Mouse (Mus musculus) fat pad, adult 2 months (tissue): ENCODE data around the gene Tcap.

Experiments used
- DNase-seq: peaks from one replicate; pipeline ENCODE4 v3.0.0-alpha.2; 2011; ENCODE audit warnings: low read depth, low spot score; ENCODE audit errors: extremely low read depth

Gene Tcap

GRCm38 (mm10) chr11:98408872-98409271 is 25.3 kb downstream of the Tcap start:
- DNase-seq, result no peak

GRCm38 (mm10) chr11:98409341-98409822 is 25.8 kb downstream of the Tcap start:
- no peak for DNase-seq

GRCm38 (mm10) chr11:98412273-98412796 is 28.7 kb downstream of the Tcap start, which contains the start of gene Erbb2:
TSS of gene Erbb2 (plus strand) at chr11:98412470.
- no peak for DNase-seq

- no peak for DNase-seq
These were observed 29.2 kb downstream of the Tcap start for GRCm38 (mm10) chr11:98412797-98413301.

GRCm38 (mm10) chr11:98413731-98414130 is 30.1 kb downstream of the Tcap start:
- DNase-seq, result no peak

- DNase-seq, result no peak
These were observed 30.6 kb downstream of the Tcap start for GRCm38 (mm10) chr11:98414162-98414561.

- DNase-seq, result no peak
These were observed 33.5 kb downstream of the Tcap start for GRCm38 (mm10) chr11:98417074-98417473.

GRCm38 (mm10) chr11:98418273-98418672 is 34.7 kb downstream of the Tcap start:
- no peak for DNase-seq

- peak; percentile 68 for DNase-seq
These were observed 35.4 kb downstream of the Tcap start for GRCm38 (mm10) chr11:98418939-98419547.

GRCm38 (mm10) chr11:98426592-98426991 is 43.0 kb downstream of the Tcap start:
- DNase-seq, result no peak

- DNase-seq, result no peak
These were observed 44.8 kb downstream of the Tcap start for GRCm38 (mm10) chr11:98428436-98428835.

- no peak for DNase-seq
These were observed 48.3 kb downstream of the Tcap start for GRCm38 (mm10) chr11:98431743-98432502.
